Mouse (Mus musculus) midbrain, embryonic 16.5 days (tissue): ENCODE data around the gene Ulk4. TPM values are rescaled to one million over a fixed set of nuclear protein-coding genes. Genes with fewer than 3 reads are reported as not detected.

Source experiments
- ATAC-seq: fragments of 200-750 bp; cut with Nextera tagmentation; 2 replicates; pipeline ENCODE4 v1.8.0; 2017; ENCODE audit warnings: moderate TSS enrichment
- H3K27ac ChIP-seq: fragments of 300-500 bp; sonication (generic); 2 replicates; pipeline ENCODE4 v1.5.1; 2014; ENCODE audit warnings: mild to moderate bottlenecking, low read length, mixed read lengths
- H3K27me3 ChIP-seq: fragments of 300-500 bp; sonication (generic); 2 replicates; pipeline ENCODE4 v1.6.1; 2014; ENCODE audit warnings: low read depth, low read length, mixed read lengths; ENCODE audit not compliant: control insufficient read depth, insufficient read depth
- H3K36me3 ChIP-seq: fragments of 300-500 bp; sonication (generic); 2 replicates; pipeline ENCODE4 v1.6.1; 2014; ENCODE audit warnings: mild to moderate bottlenecking, low read length, moderate library complexity, mixed read lengths; ENCODE audit not compliant: control insufficient read depth, insufficient read depth
- H3K4me1 ChIP-seq: fragments of 300-500 bp; sonication (generic); 2 replicates; pipeline ENCODE4 v1.6.1; 2014; ENCODE audit warnings: mild to moderate bottlenecking, low read length, mixed read lengths; ENCODE audit not compliant: control insufficient read depth, insufficient read depth
- H3K4me2 ChIP-seq: fragments of 300-500 bp; sonication (generic); 2 replicates; pipeline ENCODE4 v1.6.1; 2014; ENCODE audit warnings: mild to moderate bottlenecking, low read length, mixed read lengths
- H3K4me3 ChIP-seq: fragments of 300-500 bp; sonication (generic); 2 replicates; pipeline ENCODE4 v1.5.1; 2014; ENCODE audit warnings: low read depth, mild to moderate bottlenecking, low read length, moderate library complexity, mixed read lengths
- H3K9ac ChIP-seq: fragments of 300-500 bp; sonication (generic); 2 replicates; pipeline ENCODE4 v1.6.1; 2014; ENCODE audit warnings: low read depth, low read length, mixed read lengths
- H3K9me3 ChIP-seq: fragments of 300-500 bp; sonication (generic); replicated peaks from 2 replicates; pipeline ENCODE4 v1.6.1; 2014; ENCODE audit warnings: mild to moderate bottlenecking, low read length, mixed read lengths; ENCODE audit not compliant: control insufficient read depth, poor library complexity, severe bottlenecking
- WGBS: fragments of 180-500 bp; shearing (Covaris S2); extraction: QIAGEN DNeasy Blood & Tissue Kit; methylation state at CpG from one replicate; pipeline ENCODE4 v1.1.7; 2014; 5-methylcytosine and 5-hydroxymethylcytosine counted together
- polyA plus RNA-seq: library from polyadenylated mRNA; unstranded; fragments of >200 nt; fragmentation: Nextera tagmentation; extraction: Ambion mirVana; gene quantifications from 2 replicates; pipeline ENCODE4 v1.2.1, GENCODE M21; 2015

Gene Ulk4
- polyA plus RNA-seq, 1 experiment from 2014 or later, result 112 TPM

GRCm38 (mm10) chr9:120933886-120934758 lies 342.9 kb downstream of the Ulk4 start:
- H3K9me3 ChIP-seq, result no peaks in the 10 kb centered on the region
- ATAC-seq, result peak; percentile 6; the same call in 1 of the 2 replicates
- peak overlapping the region; percentile 91 for H3K4me2 ChIP-seq
- H3K27me3 ChIP-seq, result no peaks in the 10 kb centered on the region
- WGBS, result under 1% methylated on average over 51 of the region's 57 CpGs
- no peaks in the 10 kb centered on the region for H3K36me3 ChIP-seq
- peak overlapping the region; percentile 95 for H3K27ac ChIP-seq
- peak overlapping the region; percentile 94 for H3K9ac ChIP-seq
- H3K4me3 ChIP-seq, result peak overlapping the region; percentile 88
- H3K4me1 ChIP-seq, result peaks cover 52% of the 10 kb centered on the region

- Histone ChIP-seq H3K9me3 (no peaks in the 10 kb centered on the region), H3K27me3 (no peaks in the 10 kb centered on the region), H3K27ac (peak overlapping the region; percentile 95), H3K4me2 (peak overlapping the region; percentile 91), H3K4me3 (peak overlapping the region; percentile 88), H3K36me3 (no peaks in the 10 kb centered on the region), H3K4me1 (peaks cover 47% of the 10 kb centered on the region), H3K9ac (peak overlapping the region; percentile 94)
- peak; percentile 10; the same call in 1 of the 2 replicates for ATAC-seq
- 0% methylated on average over 9 of the region's 58 CpGs for WGBS
Measured at GRCm38 (mm10) chr9:120933587-120933885, 343.5 kb downstream of the Ulk4 start.

- H3K9ac ChIP-seq, result peak overlapping the region; percentile 94
- peak overlapping the region; percentile 95 for H3K27ac ChIP-seq
- WGBS, result 5% methylated on average over 69 of the region's 78 CpGs
- H3K4me1 ChIP-seq, result peaks cover 41% of the 10 kb centered on the region
- H3K27me3 ChIP-seq, result no peaks in the 10 kb centered on the region
- ATAC-seq, result peak; percentile 85
- peak overlapping the region; percentile 69 for H3K4me2 ChIP-seq
- H3K9me3 ChIP-seq, result no peaks in the 10 kb centered on the region
- peak overlapping the region; percentile 88 for H3K4me3 ChIP-seq
- H3K36me3 ChIP-seq, result no peaks in the 10 kb centered on the region
Measured at GRCm38 (mm10) chr9:120932797-120933586, 344.0 kb downstream of the Ulk4 start.

- WGBS, result 24% methylated on average over 6 of the region's 6 CpGs
- peak overlapping the region; percentile 72 for H3K27ac ChIP-seq
- H3K9me3 ChIP-seq, result no peaks in the 10 kb centered on the region
Measured at GRCm38 (mm10) chr9:120932371-120932770, 344.6 kb downstream of the Ulk4 start.

GRCm38 (mm10) chr9:120930811-120931210 lies 346.2 kb downstream of the Ulk4 start:
- WGBS, result 42% methylated on average over 8 of the region's 8 CpGs
- H3K27ac ChIP-seq, result peak overlapping the region; percentile 89
- ATAC-seq, result no peak
- peaks cover 27% of the 10 kb centered on the region for H3K4me1 ChIP-seq
- H3K4me3 ChIP-seq, result peak overlapping the region; percentile 36
- H3K36me3 ChIP-seq, result no peaks in the 10 kb centered on the region
- no peaks in the 10 kb centered on the region for H3K9me3 ChIP-seq
- H3K4me2 ChIP-seq, result peak overlapping the region; percentile 69
- peak overlapping the region; percentile 62; the same call in 1 of the 2 replicates for H3K9ac ChIP-seq
- H3K27me3 ChIP-seq, result no peaks in the 10 kb centered on the region

More at GRCm38 (mm10) chr9:120932371-120932770, 344.6 kb downstream of the Ulk4 start:
- H3K36me3 ChIP-seq, result no peaks in the 10 kb centered on the region
- H3K4me1 ChIP-seq, result peaks cover 38% of the 10 kb centered on the region
- peak overlapping the region; percentile 69 for H3K4me2 ChIP-seq
- H3K27me3 ChIP-seq, result no peaks in the 10 kb centered on the region
- peak overlapping the region; percentile 88 for H3K4me3 ChIP-seq
- H3K9ac ChIP-seq, result peak overlapping the region; percentile 48
- no peak; the same call in 1 of the 2 replicates for ATAC-seq

GRCm38 (mm10) chr9:120930021-120930420 lies 347.0 kb downstream of the Ulk4 start:
- peaks cover 19% of the 10 kb centered on the region for H3K4me1 ChIP-seq
- ATAC-seq, result no peak
- WGBS, result 61% methylated on average over 12 of the region's 12 CpGs
- H3K27ac ChIP-seq, result peak overlapping the region; percentile 89
- H3K36me3 ChIP-seq, result no peaks in the 10 kb centered on the region
- peak overlapping the region; percentile 62 for H3K9ac ChIP-seq
- no peaks in the 10 kb centered on the region for H3K27me3 ChIP-seq
- no peaks in the 10 kb centered on the region for H3K9me3 ChIP-seq
- H3K4me2 ChIP-seq, result peak overlapping the region; percentile 69
- H3K4me3 ChIP-seq, result peak overlapping the region; percentile 36

- Histone ChIP-seq H3K4me3 (peak within 1 kb of the TSS; percentile 36), H3K4me2 (peak within 1 kb of the TSS; percentile 69), H3K4me1 (peaks cover 16% of the 10 kb centered on the region), H3K9ac (peak within 1 kb of the TSS; percentile 62), H3K27me3 (no peaks in the 10 kb centered on the region), H3K27ac (peak within 1 kb of the TSS; percentile 89), H3K9me3 (no peaks in the 10 kb centered on the region), H3K36me3 (no peaks in the 10 kb centered on the region)
- ATAC-seq, result no peak
- 30% methylated on average over 11 of the region's 11 CpGs for WGBS
Measured at GRCm38 (mm10) chr9:120929081-120929480, 347.9 kb downstream of the Ulk4 start, which contains the start of gene Ctnnb1. TSS of gene Ctnnb1 (plus strand) at chr9:120929216.

- Histone ChIP-seq H3K4me1 (peaks cover 7% of the 10 kb centered on the region; the same call in 1 of the 2 replicates), H3K36me3 (no peaks in the 10 kb centered on the region), H3K4me2 (peak overlapping the region; percentile 14; the same call in 1 of the 2 replicates), H3K9me3 (no peaks in the 10 kb centered on the region), H3K9ac (no peak overlapping the region), H3K4me3 (no peak overlapping the region), H3K27ac (no peak overlapping the region), H3K27me3 (no peaks in the 10 kb centered on the region)
- no peak for ATAC-seq
- WGBS, result 30% methylated on average over 9 of the region's 9 CpGs
Measured at GRCm38 (mm10) chr9:120926939-120927606, 349.9 kb downstream of the Ulk4 start.
